Mouse (Mus musculus) urinary bladder, adult 2 months (tissue): ENCODE measurements around the gene Tead4. TPM values are rescaled to one million over a fixed set of nuclear protein-coding genes. Genes with fewer than 3 reads are reported as not detected.
"Not testable (repeated sequence)": the region's sequence is repeated elsewhere in the genome, so short reads cannot be mapped to it uniquely, and the experiment has no call there.

Source experiments
- DNase-seq: peaks from one replicate; pipeline ENCODE4 v3.0.0; 2022; ENCODE audit warnings: low spot score
- polyA plus RNA-seq: library from polyadenylated mRNA; depleted of rRNA; stranded (reverse); fragments of >200 nt; gene quantifications from 2 replicates; pipeline ENCODE4 v1.2.3, GENCODE M21; 2012

The Tead4 gene
- polyA plus RNA-seq, 1 experiment: 0.50 TPM

DNA sequence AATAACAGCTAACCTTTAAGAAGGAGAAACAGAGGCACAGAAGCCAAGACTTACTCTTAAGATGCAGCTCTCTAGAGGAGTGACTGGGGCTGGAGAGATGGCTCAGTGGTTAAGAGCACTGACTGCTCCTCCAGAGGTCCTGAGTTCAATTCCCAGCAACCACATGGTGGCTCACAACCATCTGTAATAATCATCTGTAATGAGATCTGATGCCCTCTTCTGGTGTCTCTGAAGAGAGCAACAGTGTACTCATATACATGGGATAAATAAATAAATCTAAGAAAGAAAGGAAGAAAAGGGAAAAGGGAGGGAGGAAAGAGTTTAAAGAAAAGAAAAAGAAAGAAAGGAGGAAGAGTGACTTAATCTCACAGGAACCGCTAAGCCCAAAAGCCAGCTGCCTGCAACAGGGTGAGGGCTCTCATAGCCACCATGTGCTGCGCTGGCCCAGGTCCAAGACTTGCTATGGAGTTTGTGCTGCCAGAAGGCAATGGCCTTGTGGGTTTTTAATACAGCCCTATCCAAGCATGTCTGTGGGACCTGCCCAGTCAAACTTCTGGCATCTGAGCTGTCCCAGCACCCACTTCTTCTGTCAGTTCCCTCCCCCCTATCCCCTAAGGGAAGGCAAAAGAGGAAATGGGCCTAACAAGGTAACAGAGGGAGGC lies 63.4 kb downstream of the Tead4 start:
- no peak for DNase-seq

DNA sequence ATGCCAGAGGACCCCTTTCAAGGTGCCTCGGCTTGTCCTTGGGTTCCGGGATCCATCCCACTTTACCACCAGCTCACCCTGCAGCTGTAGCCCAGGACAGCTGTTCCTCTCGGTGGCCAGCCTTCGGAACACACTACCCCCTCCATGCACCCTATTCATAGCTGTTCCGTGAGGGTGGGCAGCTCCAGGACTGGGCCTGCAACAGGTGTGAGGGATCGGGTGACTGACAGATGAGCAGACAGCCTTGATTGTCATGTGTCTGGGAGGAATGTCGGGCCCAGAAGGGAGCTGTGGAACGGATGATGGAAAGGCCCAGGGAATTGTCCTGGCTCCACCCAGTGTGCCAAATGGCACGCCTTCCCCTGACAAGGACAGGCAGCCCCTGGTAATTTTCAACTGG lies 64.0 kb downstream of the Tead4 start:
- DNase-seq: no peak

DNA sequence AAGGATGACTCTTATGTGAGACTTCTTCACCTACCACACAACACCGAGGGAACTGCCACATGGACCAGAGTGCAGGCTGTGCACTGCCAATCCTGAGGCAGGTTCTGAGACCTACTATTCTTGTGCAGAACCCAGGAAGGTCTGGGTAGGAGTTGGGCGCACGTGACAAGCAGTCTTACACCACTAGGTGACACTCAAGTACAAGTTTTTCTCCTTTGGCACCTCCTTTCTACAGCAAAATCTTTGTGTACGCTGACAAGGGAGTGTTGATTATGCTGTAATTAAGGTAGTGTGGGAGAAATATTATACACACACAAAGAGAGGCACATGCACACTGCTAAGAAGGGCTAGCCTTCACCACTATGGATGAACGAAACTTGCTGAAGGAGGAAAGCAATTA lies 66.4 kb downstream of the Tead4 start:
- DNase-seq: no peak

- DNase-seq: no peak
These were observed 68.4 kb downstream of the Tead4 start for GRCm38 (mm10) chr6:128232216-128232615.

DNA sequence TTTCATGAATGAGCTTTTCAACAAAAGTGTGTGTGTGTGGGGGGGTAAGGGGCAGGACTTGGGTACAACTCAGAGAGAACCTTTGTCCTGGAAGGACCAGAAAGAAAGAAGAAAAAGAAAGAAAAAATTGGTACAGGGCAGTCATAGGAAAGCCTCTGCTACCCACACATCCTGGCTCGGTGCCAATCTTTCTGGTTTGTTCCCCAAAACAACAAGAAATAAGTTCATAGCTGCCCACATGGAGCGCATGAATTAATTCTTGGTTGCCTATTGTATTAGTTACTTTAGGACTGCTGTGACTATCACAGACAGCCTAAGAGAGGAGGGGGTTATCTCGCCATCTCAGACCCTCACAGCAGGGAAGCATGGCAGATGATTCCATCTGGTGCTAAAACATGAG lies 68.9 kb downstream of the Tead4 start:
- DNase-seq: no peak

DNA sequence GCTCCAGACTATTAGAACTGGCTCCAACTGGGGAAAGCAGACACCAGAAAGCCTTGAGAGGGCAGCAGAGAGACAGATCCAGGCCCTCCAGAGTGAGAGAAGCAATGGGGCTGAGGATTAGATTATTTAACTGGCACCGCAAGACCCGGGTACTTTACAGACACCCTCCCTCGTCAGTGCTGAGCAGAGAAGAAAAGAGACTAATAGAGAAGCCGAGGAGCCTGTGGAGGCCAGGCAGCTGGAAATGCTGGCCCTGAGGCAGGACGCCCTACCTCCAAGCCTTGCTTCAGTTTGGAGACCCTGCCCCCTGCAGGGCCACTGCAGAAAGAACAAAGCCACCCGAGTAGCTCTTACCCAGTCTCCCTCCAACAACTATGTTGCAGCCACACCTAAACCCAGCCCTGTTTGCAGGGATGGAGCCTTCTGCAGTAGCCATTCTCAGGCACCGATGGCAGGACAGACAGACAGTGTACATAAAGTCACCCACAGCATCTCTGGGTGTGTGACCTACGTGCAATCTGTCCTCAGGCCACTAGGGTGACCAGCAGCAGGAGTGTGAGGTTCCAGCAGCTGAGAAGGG lies 73.1 kb downstream of the Tead4 start:
- no peak for DNase-seq

DNA sequence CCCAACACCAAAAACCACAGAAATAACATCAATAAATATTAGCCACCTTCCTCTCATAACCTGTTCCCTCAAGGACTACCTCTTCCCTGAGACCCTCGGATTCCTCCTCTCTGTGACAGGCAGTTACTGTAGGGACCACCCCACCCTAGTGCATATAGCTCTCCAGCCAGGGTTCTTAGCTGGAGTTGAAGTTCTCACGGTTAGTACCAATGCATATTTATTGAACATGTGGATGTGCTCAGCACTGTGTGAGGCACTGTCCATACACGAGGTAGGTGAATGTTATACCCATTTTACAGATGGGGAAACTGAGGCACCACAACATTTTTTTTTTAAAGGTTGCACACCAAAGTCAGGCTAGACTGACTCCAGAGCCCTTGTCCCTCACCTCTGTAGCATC lies 73.7 kb downstream of the Tead4 start:
- DNase-seq: no peak

- no peak for DNase-seq
These were observed 74.8 kb downstream of the Tead4 start for GRCm38 (mm10) chr6:128225846-128226176.

DNA sequence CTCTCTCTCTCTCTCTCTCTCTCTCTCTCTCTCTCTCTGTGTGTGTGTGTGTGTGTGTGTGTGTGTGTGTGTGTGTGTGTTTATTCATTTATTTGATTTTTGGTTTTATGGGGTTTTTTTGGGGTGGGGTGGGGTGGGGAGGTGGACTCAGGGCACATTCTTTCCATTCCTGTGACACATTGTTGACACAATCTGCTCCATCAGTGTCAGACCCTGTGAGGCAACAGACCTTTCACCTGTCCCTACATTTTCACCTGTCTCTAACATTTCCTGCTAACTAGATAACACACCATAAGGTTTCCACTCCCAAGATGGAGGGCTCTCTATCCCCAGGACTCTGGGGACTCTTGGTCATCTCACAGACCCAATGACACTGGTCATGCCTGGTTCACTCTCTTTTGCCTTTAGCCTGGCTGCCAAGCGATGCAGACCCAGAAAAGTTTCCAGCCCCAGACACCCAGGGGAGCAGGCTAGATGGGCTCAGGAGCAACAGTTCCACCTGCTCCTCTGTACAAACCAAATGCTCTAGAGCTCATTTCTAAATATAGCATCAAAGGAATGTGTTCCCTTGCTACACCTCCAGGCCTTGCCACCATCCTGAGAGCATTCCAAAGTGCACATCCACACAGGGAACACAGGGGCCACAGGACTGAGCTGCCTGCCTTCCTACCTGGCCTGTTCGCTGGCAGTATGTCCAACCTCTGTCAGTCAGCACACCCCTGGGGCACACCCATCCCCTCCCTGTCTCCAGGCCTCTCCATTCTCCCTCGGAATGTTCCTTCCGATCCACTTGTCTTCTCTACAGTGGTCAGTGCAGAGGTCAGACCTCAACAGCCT lies 75.4 kb downstream of the Tead4 start:
- no peak for DNase-seq

- no peak for DNase-seq
These were observed 77.5 kb downstream of the Tead4 start for GRCm38 (mm10) chr6:128223159-128223558.

DNA sequence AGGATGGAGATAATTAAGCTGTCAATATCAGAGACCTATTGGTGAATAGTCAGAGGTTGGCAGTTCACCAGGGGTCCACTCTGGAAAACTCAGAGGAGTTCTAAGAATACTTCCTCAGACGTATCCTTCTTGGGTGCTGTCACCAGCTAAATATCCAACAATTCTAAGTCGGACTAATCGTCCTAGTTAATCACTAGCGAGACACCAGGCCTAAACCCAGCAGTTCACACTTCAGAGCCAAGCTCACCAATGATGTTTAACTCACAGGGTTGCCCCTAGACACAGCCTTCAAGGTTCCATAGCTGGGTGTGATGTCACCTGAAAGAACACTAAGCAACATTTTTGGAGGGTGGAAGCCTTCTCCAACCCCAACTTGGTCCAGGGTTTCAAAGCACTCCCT lies 85.6 kb downstream of the Tead4 start:
- DNase-seq: not testable (repeated sequence)

DNA sequence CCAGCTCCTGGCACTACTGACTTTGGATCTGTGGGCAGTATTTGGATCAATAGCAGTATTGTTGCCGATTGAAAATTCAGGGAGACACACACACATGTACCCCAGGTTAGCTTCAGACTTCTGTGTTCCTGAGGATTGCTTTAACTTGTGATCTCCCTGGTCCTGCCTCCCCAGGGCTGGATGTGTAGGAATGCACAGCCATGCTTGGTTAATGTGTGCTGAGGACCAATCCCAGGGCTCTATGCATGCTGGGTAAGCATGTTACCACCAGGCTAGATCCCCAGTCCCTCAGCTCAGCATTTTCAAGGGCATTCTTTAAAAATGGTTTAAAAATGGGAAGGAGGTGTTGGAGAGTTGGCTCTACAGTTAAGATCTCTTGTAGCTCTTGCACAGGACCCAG lies 91.4 kb downstream of the Tead4 start:
- DNase-seq: not testable (repeated sequence)

DNA sequence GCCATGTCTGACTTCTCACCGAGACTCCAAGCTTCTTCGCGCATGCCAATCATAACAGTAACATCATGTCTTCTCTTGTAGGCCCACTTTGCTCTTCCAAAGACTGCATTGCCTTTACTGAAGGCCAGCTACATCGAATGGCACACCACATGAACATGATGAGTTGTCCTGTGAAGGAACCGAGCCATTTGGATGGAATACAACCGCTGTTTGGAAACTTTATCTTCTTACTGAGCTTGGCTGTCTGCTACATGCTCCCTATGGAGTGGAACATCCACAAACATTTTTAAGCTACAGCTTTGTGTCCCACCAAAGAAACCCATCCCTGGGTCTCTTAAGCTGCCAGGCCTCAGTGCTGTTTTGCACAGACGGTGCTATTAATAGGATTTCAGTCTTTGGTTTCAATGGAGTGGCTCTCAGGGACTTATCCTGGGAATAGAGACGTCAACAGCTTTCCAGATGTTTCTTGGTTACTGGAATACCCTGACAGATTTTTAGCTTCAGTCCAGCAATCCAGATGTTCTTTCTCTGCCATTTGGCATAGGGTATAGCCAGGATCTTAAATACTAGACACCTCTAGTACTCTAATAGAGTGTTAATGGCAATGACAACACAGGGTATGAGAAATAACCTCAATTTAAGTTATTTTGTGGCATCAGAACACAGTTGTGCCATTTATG lies 92.0 kb downstream of the Tead4 start:
- DNase-seq: no peak

- no peak for DNase-seq
These were observed 97.1 kb downstream of the Tead4 start for GRCm38 (mm10) chr6:128203557-128203956.

DNA sequence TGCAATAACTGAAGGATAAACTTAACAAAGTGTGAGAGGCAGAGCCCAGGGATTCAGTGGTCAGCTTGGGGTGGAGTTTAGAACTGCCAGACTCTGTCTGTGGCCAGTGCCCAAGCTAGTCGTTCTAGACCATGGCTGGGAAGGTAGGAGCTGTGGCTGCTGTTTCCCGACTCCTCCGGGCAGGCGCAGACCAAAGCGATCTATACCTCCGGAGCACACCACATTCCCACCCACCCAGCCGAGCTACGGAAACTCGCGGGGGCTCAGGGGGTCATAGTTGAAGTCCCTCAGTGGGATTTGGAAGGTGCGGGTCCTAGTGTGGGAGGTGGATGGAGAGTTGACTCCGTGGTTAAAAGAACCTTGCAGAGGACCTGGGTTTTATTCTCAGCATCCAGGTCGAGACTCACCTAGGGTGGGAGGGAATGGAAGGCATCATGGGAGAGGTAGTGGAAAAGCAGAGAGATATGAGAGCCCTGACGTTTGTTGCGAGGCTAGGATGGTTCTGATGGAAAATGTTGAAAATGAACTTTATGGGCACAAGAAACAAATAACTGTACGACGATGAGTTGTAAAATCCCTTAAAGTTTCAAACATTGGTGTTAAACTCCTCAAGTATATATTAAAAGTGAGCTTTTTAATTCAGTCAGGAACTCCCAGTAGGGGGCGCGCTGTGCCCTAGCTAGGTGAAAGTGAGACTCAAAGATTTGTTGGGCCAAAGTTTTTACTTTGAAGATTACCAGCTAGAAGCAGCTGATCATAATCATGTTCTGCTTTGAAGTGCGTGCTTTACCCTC lies 99.6 kb downstream of the Tead4 start:
- no peak for DNase-seq

GRCm38 (mm10) chr6:128200116-128200846 lies 100.3 kb downstream of the Tead4 start:
- peak; percentile 96 for DNase-seq

DNA sequence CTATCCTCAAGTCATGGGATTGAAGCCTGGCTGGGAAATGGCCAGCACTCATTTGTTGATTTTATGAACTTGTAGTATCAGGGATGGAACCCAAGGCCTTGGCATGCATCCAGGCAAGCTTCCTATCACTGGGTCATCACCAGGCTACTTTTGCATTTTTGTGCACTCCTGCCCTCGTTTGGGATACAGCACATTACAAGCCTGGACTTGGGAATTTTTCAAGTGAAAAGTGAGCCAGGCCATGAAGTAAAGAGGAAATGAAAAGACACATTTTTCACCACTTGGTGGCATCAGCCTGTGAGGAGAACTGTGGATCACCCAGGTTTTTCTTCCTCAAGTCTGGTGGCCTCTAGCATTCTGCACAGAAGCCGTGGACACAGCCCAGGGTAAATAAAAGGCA lies 117.1 kb downstream of the Tead4 start:
- DNase-seq: no peak

- no peak for DNase-seq
These were observed 119.4 kb downstream of the Tead4 start for GRCm38 (mm10) chr6:128181176-128181575.

- no peak for DNase-seq
These were observed 121.0 kb downstream of the Tead4 start for GRCm38 (mm10) chr6:128179651-128180050.

- DNase-seq: no peak
These were observed 121.4 kb downstream of the Tead4 start for GRCm38 (mm10) chr6:128179247-128179646.

DNA sequence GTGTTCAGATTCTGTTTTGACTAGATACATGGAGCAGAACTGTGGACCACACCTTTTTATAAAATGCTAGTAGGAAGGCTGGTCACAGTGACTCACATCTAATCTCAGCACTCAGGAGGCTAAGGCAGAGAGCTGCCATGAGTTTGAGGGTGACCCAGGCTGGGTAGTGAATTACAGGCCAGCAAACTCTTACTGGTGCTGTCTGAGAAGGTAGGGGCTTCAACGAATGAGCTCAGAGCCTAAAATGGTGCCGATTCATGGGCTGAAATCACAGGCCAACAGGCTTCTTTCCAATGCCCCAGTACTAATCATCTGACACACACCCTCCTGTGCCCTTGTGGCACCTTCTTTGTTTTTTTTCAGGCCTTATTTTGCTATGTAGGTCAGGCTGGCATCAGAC lies 121.9 kb downstream of the Tead4 start:
- no peak for DNase-seq
